Mouse (Mus musculus) liver, postnatal 0 days (tissue): ENCODE measurements at regions not wholly inside any gene's neighbourhood (a gene's known extent, or its start where the extent isn't known, plus 50 kb on each side); places are given as distances from the start of the nearest gene placed in this dataset.

Source experiments
- CTCF ChIP-seq: sonication (generic); IDR thresholded peaks from 2 replicates; pipeline ENCODE4 v1.5.1; 2016; ENCODE audit warnings: antibody characterized with exemption, low read depth
- EP300 ChIP-seq: IDR thresholded peaks from 2 replicates; pipeline ENCODE4 v1.6.1; 2016; ENCODE audit warnings: antibody characterized with exemption, low read depth, mild to moderate bottlenecking

GRCm38 (mm10) chr13:91322331-91322730 lies 98.6 kb upstream of the Atg10 start:
- TF ChIP-seq CTCF (no peak), EP300 (no peak)
